Mouse (Mus musculus) heart, adult 2 months (tissue): Measurements from ENCODE around the gene Rnf4. TPM values are rescaled to one million over a fixed set of nuclear protein-coding genes. Genes with fewer than 3 reads are reported as not detected.

ENCODE experiments used
- DNase-seq, 2 experiments: peaks; one replicate each; pipeline ENCODE4 v3.0.0; 2021
- H3K27ac ChIP-seq: fragments of 200-600 bp; 2 replicates; pipeline ENCODE4 v1.8.1; 2022
- H3K27me3 ChIP-seq: fragments of 200-500 bp; 2 replicates; pipeline ENCODE4 v1.6.1; 2012; ENCODE audit warnings: mild to moderate bottlenecking, low read length, inconsistent platforms, mixed read lengths; ENCODE audit not compliant: control insufficient read depth, insufficient read depth
- H3K36me3 ChIP-seq: fragments of 200-500 bp; 2 replicates; pipeline ENCODE4 v1.6.1; 2012; ENCODE audit warnings: low read length, inconsistent platforms; ENCODE audit not compliant: control insufficient read depth, insufficient read depth
- H3K4me1 ChIP-seq: fragments of 200-500 bp; 2 replicates; pipeline ENCODE4 v1.6.1; 2011; ENCODE audit warnings: low read length; ENCODE audit not compliant: control insufficient read depth, insufficient read depth
- H3K4me3 ChIP-seq: fragments of 200-600 bp; 2 replicates; pipeline ENCODE4 v1.8.1; 2022
- H3K79me2 ChIP-seq: fragments of 200-500 bp; replicated peaks from 2 replicates; pipeline ENCODE4 v1.6.1; 2012; ENCODE audit warnings: mild to moderate bottlenecking, inconsistent platforms, low read length, moderate library complexity, mixed read lengths; ENCODE audit not compliant: control insufficient read depth, insufficient read depth
- H3K9ac ChIP-seq: fragments of 200-500 bp; 2 replicates; pipeline ENCODE4 v1.6.1; 2012; ENCODE audit warnings: low read depth, mild to moderate bottlenecking, control low read depth, inconsistent platforms, low read length, mixed read lengths
- CTCF ChIP-seq: fragments of 200-600 bp; IDR thresholded peaks from 2 replicates; pipeline ENCODE4 v1.8.1; 2022; ENCODE audit warnings: antibody characterized with exemption, mild to moderate bottlenecking, moderate library complexity
- EP300 ChIP-seq: fragments of 200-500 bp; IDR thresholded peaks from 2 replicates; pipeline ENCODE4 v1.6.1; 2011; ENCODE audit warnings: low read depth, low read length, control low read depth; ENCODE audit not compliant: insufficient read depth
- POLR2A ChIP-seq: fragments of 200-500 bp; IDR thresholded peaks from 2 replicates; pipeline ENCODE4 v1.6.1; 2011; ENCODE audit warnings: mild to moderate bottlenecking, low read depth, low read length, control low read depth; ENCODE audit not compliant: insufficient read depth
- WGBS: fragments of 180-500 bp; shearing (Covaris S2); methylation state at CpG from one replicate; pipeline ENCODE4 v1.1.7; 2018; 5-methylcytosine and 5-hydroxymethylcytosine counted together
- intact Hi-C: fragments of 180-260 bp; cut with DNase I; formaldehyde crosslinking; loops from one replicate; pipeline ENCODE4 v1.15.1; 2025
- polyA plus RNA-seq: library from polyadenylated mRNA; depleted of rRNA; stranded (reverse); fragments of >200 nt; gene quantifications from 2 replicates; pipeline ENCODE4 v1.2.3, GENCODE M21; 2012
- total RNA-seq, 2 experiments: library from RNA; stranded (reverse); gene quantifications; 2 replicates each; pipeline ENCODE4 v1.2.3; 2021

Rnf4 gene
- total and polyA plus RNA-seq, 3 experiments, result 27.2 to 31.5 (median 30.9) TPM

GRCm38 (mm10) chr5:34378787-34379186 is 42.7 kb downstream of the Rnf4 start:
- Histone ChIP-seq H3K27ac (no peak overlapping the region), H3K4me1 (peaks cover 7% of the 10 kb centered on the region), H3K4me3 (no peak overlapping the region), H3K27me3 (no peaks in the 10 kb centered on the region), H3K79me2 (peaks cover 9% of the 10 kb centered on the region), H3K36me3 (peaks cover 4% of the 10 kb centered on the region), H3K9ac (no peak overlapping the region)
- no peak for DNase-seq
- intact Hi-C loops, result loop anchor here (10.0 kb wide), 1 partner anchor 256 kb away; the partner anchor contains the start of gene Mfsd10
- TF ChIP-seq CTCF, result no peak
- TF ChIP-seq POLR2A, result no peak
- TF ChIP-seq EP300, result no peak

GRCm38 (mm10) chr5:34381700-34382099 is 45.6 kb downstream of the Rnf4 start:
- intact Hi-C loops, result no loop called here
- H3K27me3 ChIP-seq, result no peaks in the 10 kb centered on the region
- whole genome bisulfite sequencing, result 55% methylated on average over 2 of the region's 2 CpGs
- TF ChIP-seq POLR2A, result no peak
- no peak for TF ChIP-seq CTCF
- no peak for TF ChIP-seq EP300
- H3K4me1 ChIP-seq, result peaks cover 3% of the 10 kb centered on the region
- peaks cover 2% of the 10 kb centered on the region; the same call in 1 of the 2 replicates for H3K79me2 ChIP-seq
- no peak for DNase-seq
- H3K4me3 ChIP-seq, result no peak overlapping the region
- H3K36me3 ChIP-seq, result no peaks in the 10 kb centered on the region; the same call in 1 of the 2 replicates
- H3K9ac ChIP-seq, result no peak overlapping the region
- no peak overlapping the region for H3K27ac ChIP-seq

GRCm38 (mm10) chr5:34385616-34386015 is 49.5 kb downstream of the Rnf4 start:
- intact Hi-C loops, result no loop called here
- no peak overlapping the region for H3K9ac ChIP-seq
- no peaks in the 10 kb centered on the region for H3K4me1 ChIP-seq
- TF ChIP-seq POLR2A (no peak), EP300 (no peak)
- H3K79me2 ChIP-seq, result peaks cover 1% of the 10 kb centered on the region; the same call in 1 of the 2 replicates
- no peaks in the 10 kb centered on the region for H3K27me3 ChIP-seq
- H3K4me3 ChIP-seq, result no peak overlapping the region
- DNase-seq, result no peak
- 86% methylated on average over 5 of the region's 5 CpGs for WGBS
- no peaks in the 10 kb centered on the region for H3K36me3 ChIP-seq
- H3K27ac ChIP-seq, result no peak overlapping the region

GRCm38 (mm10) chr5:34386744-34387143 is 50.7 kb downstream of the Rnf4 start:
- no peak for DNase-seq
- TF ChIP-seq POLR2A, result no peak
- TF ChIP-seq EP300, result no peak
- TF ChIP-seq CTCF, result no peak
- Histone ChIP-seq H3K4me3 (no peak overlapping the region), H3K27ac (no peak overlapping the region), H3K36me3 (no peaks in the 10 kb centered on the region), H3K27me3 (no peaks in the 10 kb centered on the region), H3K4me1 (no peaks in the 10 kb centered on the region), H3K79me2 (peaks cover 1% of the 10 kb centered on the region; the same call in 1 of the 2 replicates), H3K9ac (no peak overlapping the region)
- intact Hi-C loops, result no loop called here
- WGBS, result 95% methylated on average over 2 of the region's 2 CpGs

- H3K9ac ChIP-seq, result no peak overlapping the region
- WGBS, result 72% methylated on average over 8 of the region's 8 CpGs
- no peak overlapping the region for H3K27ac ChIP-seq
- H3K36me3 ChIP-seq, result peaks cover 7% of the 10 kb centered on the region; the same call in 1 of the 2 replicates
- H3K4me1 ChIP-seq, result peaks cover 8% of the 10 kb centered on the region
- H3K27me3 ChIP-seq, result no peaks in the 10 kb centered on the region
- peaks cover 2% of the 10 kb centered on the region for H3K79me2 ChIP-seq
- H3K4me3 ChIP-seq, result no peak overlapping the region
- intact Hi-C loops, result no loop called here
- no peak for DNase-seq
- TF ChIP-seq POLR2A (no peak), CTCF (no peak), EP300 (no peak)
Measured at GRCm38 (mm10) chr5:34393251-34393650, 57.2 kb downstream of the Rnf4 start.

- Histone ChIP-seq H3K4me3 (no peak overlapping the region), H3K27ac (no peak overlapping the region), H3K9ac (no peak overlapping the region), H3K36me3 (peaks cover 8% of the 10 kb centered on the region), H3K4me1 (peaks cover 10% of the 10 kb centered on the region), H3K27me3 (no peaks in the 10 kb centered on the region), H3K79me2 (peaks cover 3% of the 10 kb centered on the region)
- DNase-seq, result no peak
- intact Hi-C loops, result no loop called here
- WGBS, result 92% methylated on average over 1 of the region's 1 CpGs
- TF ChIP-seq EP300 (no peak), CTCF (no peak), POLR2A (no peak)
Measured at GRCm38 (mm10) chr5:34395347-34395746, 59.3 kb downstream of the Rnf4 start.
